Mouse (Mus musculus) heart, embryonic 11.5 days (tissue): Measurements from ENCODE around the gene D430041D05Rik. TPM values are rescaled to one million over a fixed set of nuclear protein-coding genes. Genes with fewer than 3 reads are reported as not detected.

ENCODE experiments used
- ATAC-seq: fragments of 200-750 bp; cut with Nextera tagmentation; replicated peaks from 2 replicates; pipeline ENCODE4 v1.8.0; 2017; ENCODE audit warnings: moderate library complexity; ENCODE audit not compliant: insufficient number of reproducible peaks, low FRiP score, low TSS enrichment
- H3K27ac ChIP-seq: fragments of 300-500 bp; sonication (generic); 2 replicates; pipeline ENCODE4 v1.5.1; 2014; ENCODE audit warnings: mild to moderate bottlenecking, low read depth, low read length
- H3K27me3 ChIP-seq: fragments of 300-500 bp; sonication (generic); 2 replicates; pipeline ENCODE4 v1.6.1; 2014; ENCODE audit warnings: mild to moderate bottlenecking, low read length, mixed read lengths; ENCODE audit not compliant: control insufficient read depth, insufficient read depth
- H3K36me3 ChIP-seq: fragments of 300-500 bp; sonication (generic); 2 replicates; pipeline ENCODE4 v1.6.1; 2014; ENCODE audit warnings: mild to moderate bottlenecking, low read length, moderate library complexity, mixed read lengths; ENCODE audit not compliant: control insufficient read depth, insufficient read depth
- H3K4me1 ChIP-seq: fragments of 300-500 bp; sonication (generic); 2 replicates; pipeline ENCODE4 v1.6.1; 2014; ENCODE audit warnings: low read length; ENCODE audit not compliant: control insufficient read depth, insufficient read depth
- H3K4me2 ChIP-seq: fragments of 300-500 bp; sonication (generic); 2 replicates; pipeline ENCODE4 v1.6.1; 2014; ENCODE audit warnings: mild to moderate bottlenecking, moderate library complexity
- H3K4me3 ChIP-seq: fragments of 300-500 bp; sonication (generic); 2 replicates; pipeline ENCODE4 v1.5.1; 2014; ENCODE audit warnings: low read depth, low read length
- H3K9ac ChIP-seq: fragments of 300-500 bp; sonication (generic); 2 replicates; pipeline ENCODE4 v1.6.1; 2014; ENCODE audit warnings: mild to moderate bottlenecking, low read depth, low read length, moderate library complexity
- H3K9me3 ChIP-seq: fragments of 300-500 bp; sonication (generic); replicated peaks from 2 replicates; pipeline ENCODE4 v1.6.1; 2016; ENCODE audit warnings: low read length; ENCODE audit not compliant: control insufficient read depth
- WGBS: fragments of 180-500 bp; shearing (Covaris S2); extraction: QIAGEN DNeasy Blood & Tissue Kit; methylation state at CpG from one replicate; pipeline ENCODE4 v1.1.7; 2014; ENCODE audit not compliant: insufficient replicate concordance; 5-methylcytosine and 5-hydroxymethylcytosine counted together
- polyA plus RNA-seq: library from polyadenylated mRNA; unstranded; fragments of >200 nt; fragmentation: Nextera tagmentation; extraction: Ambion mirVana; gene quantifications from 2 replicates; pipeline ENCODE4 v1.2.1, GENCODE M21; 2014

Gene D430041D05Rik
- polyA plus RNA-seq, 1 experiment from 2014 or later: 0.34 TPM

DNA sequence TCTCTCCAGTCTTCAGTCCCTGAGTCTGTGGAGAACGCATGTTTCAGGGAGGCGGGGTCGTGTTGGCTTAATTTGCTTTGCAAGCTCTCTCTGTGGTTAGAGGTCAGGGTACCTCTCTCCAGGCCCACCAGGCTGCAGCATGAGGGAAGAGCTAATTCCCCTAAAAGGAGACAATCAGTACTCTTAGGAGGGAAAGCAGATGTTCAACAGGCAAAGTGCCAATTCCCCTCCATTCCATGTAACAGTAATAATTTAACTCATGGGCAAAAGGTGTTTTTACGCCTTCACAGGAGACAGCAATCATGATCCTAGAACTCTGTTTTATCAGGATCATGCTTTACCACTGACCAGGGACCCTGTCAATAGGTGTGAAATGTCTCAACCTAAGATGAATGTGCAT lies 103.7 kb downstream of the D430041D05Rik start:
- ATAC-seq: no peak
- no peak overlapping the region for H3K9ac ChIP-seq
- H3K4me2 ChIP-seq: no peak overlapping the region
- H3K4me1 ChIP-seq: no peaks in the 10 kb centered on the region
- WGBS: 63% methylated on average over 4 of the region's 4 CpGs
- no peak overlapping the region for H3K27ac ChIP-seq
- no peaks in the 10 kb centered on the region for H3K27me3 ChIP-seq
- no peaks in the 10 kb centered on the region for H3K9me3 ChIP-seq
- no peak overlapping the region for H3K4me3 ChIP-seq
- no peaks in the 10 kb centered on the region for H3K36me3 ChIP-seq

DNA sequence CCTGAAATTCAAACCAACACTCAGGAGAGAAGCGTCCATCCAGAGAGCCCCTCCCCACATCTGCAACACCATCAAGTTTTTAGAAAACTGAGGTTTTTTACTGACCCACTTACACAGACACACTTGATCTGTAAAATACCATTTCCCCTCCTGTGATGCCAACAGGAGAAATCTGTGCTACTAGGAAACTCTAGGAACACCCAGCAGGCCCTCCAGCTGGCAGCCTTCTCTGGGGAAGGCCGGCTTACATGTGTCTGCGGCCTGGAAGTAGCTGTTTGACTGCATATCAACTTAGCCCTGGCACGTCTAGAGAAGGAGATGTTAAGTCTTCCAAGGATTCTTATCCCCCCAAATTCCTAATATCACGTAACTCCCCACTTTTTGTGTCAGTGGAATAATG lies 105.1 kb downstream of the D430041D05Rik start:
- Histone ChIP-seq H3K4me1 (no peaks in the 10 kb centered on the region), H3K9ac (no peak overlapping the region), H3K27ac (no peak overlapping the region), H3K27me3 (no peaks in the 10 kb centered on the region), H3K4me2 (no peak overlapping the region), H3K4me3 (no peak overlapping the region), H3K36me3 (no peaks in the 10 kb centered on the region), H3K9me3 (no peaks in the 10 kb centered on the region)
- ATAC-seq: no peak
- WGBS: 75% methylated on average over 5 of the region's 5 CpGs

DNA sequence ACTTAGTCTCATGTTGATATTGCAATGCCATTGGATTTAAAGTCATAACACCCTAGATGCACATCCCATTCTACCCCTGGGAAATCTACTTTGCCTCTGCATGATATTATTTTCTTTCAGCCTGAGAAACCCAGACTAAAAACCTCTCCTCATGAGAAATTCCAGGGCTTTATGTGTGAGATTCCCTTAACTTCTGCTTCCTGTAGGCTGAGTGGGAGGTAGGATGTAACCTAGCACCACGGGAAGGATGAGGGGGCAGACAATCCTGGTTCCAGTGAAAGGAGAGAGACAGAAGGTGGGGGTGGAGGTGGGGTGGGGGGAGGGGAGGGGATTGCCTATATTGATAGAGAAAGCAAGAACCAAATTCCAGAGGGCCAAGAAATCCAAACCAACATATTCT lies 110.9 kb downstream of the D430041D05Rik start:
- no peak for ATAC-seq
- Histone ChIP-seq H3K27ac (no peak overlapping the region), H3K9me3 (no peaks in the 10 kb centered on the region), H3K4me1 (no peaks in the 10 kb centered on the region), H3K9ac (no peak overlapping the region), H3K36me3 (no peaks in the 10 kb centered on the region), H3K27me3 (no peaks in the 10 kb centered on the region), H3K4me2 (no peak overlapping the region), H3K4me3 (no peak overlapping the region)
- 50% methylated on average over 1 of the region's 1 CpGs for WGBS

DNA sequence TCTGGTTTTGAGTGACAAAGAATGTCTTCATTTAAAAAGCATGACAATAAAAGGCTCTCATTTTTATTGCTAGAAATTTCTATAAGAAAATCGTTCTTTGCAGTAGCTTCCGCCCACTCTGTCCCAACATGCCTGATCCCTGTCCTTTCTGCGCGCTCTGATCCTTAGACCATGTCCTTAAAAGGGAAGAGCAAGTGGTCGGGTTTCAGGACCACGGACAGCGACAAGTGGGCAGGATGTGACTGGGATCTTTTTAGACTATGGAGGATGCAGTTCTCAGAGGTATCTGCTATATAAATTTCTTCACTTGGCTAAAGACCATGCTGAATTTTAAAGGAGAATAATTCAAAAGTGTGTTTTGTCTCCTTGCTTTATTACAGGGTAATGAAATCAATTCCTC lies 111.7 kb downstream of the D430041D05Rik start:
- Histone ChIP-seq H3K36me3 (no peaks in the 10 kb centered on the region), H3K27me3 (no peaks in the 10 kb centered on the region), H3K27ac (no peak overlapping the region), H3K4me1 (no peaks in the 10 kb centered on the region), H3K4me3 (no peak overlapping the region), H3K9ac (no peak overlapping the region), H3K4me2 (no peak overlapping the region), H3K9me3 (no peaks in the 10 kb centered on the region)
- ATAC-seq: no peak
- WGBS: 20% methylated on average over 7 of the region's 7 CpGs

DNA sequence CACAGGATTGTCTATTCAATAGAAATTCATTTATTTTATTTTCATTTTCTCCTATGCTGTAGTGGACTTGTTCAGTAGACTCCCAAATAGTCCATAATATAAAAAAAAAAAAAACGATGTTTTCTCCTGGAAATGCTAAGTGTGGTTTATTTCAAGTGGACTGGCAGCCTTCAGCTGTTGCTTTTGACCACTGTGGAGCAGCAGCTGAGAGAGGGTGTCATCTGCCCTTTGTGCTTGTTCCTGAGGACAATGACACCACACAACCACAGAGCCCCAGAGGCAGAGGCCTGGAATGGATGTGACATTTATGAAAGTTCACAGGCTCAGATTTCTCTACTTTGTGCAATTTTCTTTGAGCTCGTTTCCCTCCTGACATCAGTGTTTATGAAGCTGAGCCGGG lies 124.0 kb downstream of the D430041D05Rik start:
- Histone ChIP-seq H3K4me1 (no peaks in the 10 kb centered on the region), H3K9me3 (no peaks in the 10 kb centered on the region), H3K4me2 (no peak overlapping the region), H3K27me3 (no peaks in the 10 kb centered on the region), H3K4me3 (no peak overlapping the region), H3K27ac (no peak overlapping the region), H3K36me3 (no peaks in the 10 kb centered on the region), H3K9ac (no peak overlapping the region)
- 79% methylated on average over 3 of the region's 3 CpGs for WGBS
- ATAC-seq: no peak

DNA sequence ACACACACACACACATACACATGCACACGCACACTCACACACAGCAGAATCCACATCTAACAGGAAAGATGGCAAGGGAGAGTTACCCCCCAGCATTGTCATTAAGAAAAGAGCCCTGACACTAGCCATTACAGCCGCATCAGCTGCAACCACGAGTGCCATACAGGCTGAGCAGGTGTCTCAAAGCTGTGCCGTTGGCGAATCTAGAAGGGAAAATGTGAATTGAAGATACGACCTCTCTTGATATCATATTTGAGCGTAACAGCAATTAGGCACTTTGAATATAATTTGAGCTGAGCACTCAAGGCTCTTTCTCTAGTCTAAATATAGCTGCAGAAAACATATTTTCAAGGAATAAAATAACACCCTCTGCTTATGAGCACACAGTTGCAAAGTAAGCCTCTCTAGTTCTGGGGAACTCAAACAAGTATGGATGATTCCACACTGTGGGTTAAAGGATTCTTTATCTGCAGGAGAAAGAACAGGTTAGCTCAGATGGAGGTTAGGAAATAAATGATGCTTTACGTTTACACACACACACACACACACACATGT lies 127.3 kb downstream of the D430041D05Rik start:
- no peak overlapping the region for H3K27ac ChIP-seq
- no peak overlapping the region for H3K9ac ChIP-seq
- H3K9me3 ChIP-seq: no peaks in the 10 kb centered on the region
- H3K4me3 ChIP-seq: no peak overlapping the region
- H3K36me3 ChIP-seq: no peaks in the 10 kb centered on the region
- no peaks in the 10 kb centered on the region for H3K27me3 ChIP-seq
- no peaks in the 10 kb centered on the region for H3K4me1 ChIP-seq
- ATAC-seq: no peak
- WGBS: 84% methylated on average over 8 of the region's 8 CpGs
- H3K4me2 ChIP-seq: no peak overlapping the region

DNA sequence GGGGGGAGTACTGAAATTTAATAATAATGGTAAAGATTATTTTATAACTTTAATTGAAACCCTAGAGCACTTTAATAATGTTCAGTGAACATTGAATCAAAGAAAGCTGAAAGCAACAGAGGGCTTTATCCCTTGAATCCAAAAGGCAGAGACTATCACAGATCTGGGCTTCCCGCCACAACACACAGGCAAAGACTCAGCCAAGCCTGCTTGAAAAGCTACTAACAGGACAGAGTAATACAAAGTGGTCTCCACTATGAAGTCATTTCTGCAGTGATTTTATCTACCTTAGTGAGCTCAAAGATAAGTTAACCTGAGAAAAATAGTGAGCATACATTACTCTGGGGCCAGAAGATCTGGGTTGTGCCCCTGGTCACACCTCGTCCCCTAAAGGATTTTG lies 128.0 kb downstream of the D430041D05Rik start:
- 76% methylated on average over 2 of the region's 2 CpGs for WGBS
- H3K4me3 ChIP-seq: no peak overlapping the region
- no peak for ATAC-seq

DNA sequence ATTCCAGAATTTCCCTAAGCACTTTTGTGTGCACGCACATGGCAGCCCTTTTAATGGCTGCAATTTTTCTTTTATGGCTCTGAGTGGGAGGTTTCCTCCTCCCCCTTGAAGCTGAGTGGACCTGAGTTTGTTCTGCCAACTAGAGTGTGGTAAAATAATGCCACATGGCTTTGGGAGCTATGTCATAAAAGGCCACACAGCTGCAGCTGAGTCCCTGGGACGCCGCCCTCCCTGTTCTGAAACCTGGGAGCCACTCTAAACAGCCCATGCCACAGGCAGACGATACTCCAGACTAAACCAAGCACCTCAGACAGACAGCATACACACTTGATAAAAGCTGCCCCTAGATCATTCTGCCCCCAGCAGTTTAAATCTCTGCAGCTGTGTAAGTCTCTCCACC lies 143.8 kb downstream of the D430041D05Rik start:
- Histone ChIP-seq H3K4me1 (0 out of 2 replicates have a peak, but pooled peaks cover 4% of the 10 kb centered on the region), H3K27me3 (no peaks in the 10 kb centered on the region), H3K36me3 (no peaks in the 10 kb centered on the region), H3K9me3 (no peaks in the 10 kb centered on the region), H3K4me2 (no peak overlapping the region), H3K27ac (no peak overlapping the region), H3K4me3 (no peak overlapping the region), H3K9ac (no peak overlapping the region)
- no peak for ATAC-seq
- 37% methylated on average over 4 of the region's 4 CpGs for WGBS

More for the DNA sequence above, 128.0 kb downstream of the D430041D05Rik start:
- no peaks in the 10 kb centered on the region for H3K36me3 ChIP-seq
- no peaks in the 10 kb centered on the region for H3K27me3 ChIP-seq
- H3K9ac ChIP-seq: no peak overlapping the region
- no peaks in the 10 kb centered on the region for H3K4me1 ChIP-seq
- H3K9me3 ChIP-seq: no peaks in the 10 kb centered on the region
- no peak overlapping the region for H3K4me2 ChIP-seq
- H3K27ac ChIP-seq: no peak overlapping the region

DNA sequence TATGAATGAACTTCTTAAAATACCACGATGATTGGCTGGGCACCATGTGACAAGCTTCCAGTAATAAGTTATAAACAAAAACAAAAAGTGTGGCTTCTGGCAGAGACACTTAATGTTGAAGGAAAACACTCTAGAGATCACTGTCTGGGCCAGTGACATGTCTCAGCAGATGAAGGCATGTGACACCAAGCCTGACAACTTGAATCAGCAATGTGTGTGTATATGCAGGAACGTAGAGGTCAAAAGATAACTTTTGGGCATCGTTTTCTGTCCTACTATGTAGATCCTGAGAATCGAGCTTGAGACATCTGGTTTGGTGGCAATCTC lies 149.1 kb downstream of the D430041D05Rik start:
- no peak overlapping the region for H3K27ac ChIP-seq
- H3K9me3 ChIP-seq: no peaks in the 10 kb centered on the region
- H3K4me1 ChIP-seq: no peaks in the 10 kb centered on the region
- ATAC-seq: no peak
- no peak overlapping the region for H3K9ac ChIP-seq
- H3K36me3 ChIP-seq: no peaks in the 10 kb centered on the region
- H3K4me2 ChIP-seq: no peak overlapping the region
- WGBS: 80% methylated on average over 4 of the region's 4 CpGs
- H3K27me3 ChIP-seq: peaks cover 4% of the 10 kb centered on the region; the same call in 1 of the 2 replicates
- no peak overlapping the region for H3K4me3 ChIP-seq
